Mouse (Mus musculus) lung, postnatal 25 days (tissue): Measurements from ENCODE around the gene Pafah1b2.

Experiments used
- DNase-seq: peaks from one replicate; pipeline ENCODE4 v3.0.0; 2022; ENCODE audit warnings: low spot score

Pafah1b2 gene

DNA sequence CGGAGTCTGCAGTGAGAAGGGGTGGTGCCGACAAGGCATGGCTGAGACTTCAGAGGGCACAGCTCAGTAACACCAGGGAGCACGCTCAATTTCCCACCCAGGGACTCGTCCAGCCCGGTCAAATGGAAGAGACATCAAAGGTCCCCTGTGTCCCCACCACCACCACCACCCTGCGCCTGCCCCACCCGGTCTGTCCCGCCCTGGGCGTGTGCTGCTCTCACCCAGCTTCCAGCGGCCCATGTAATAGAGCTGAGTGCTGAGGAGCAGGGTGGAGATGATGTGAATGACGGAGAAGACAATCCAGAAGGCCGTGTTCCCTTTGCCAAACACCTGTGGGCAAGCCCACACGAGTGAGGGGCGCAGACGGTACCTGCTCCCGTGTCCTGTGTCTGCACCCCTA, 70.0 kb downstream of the Pafah1b2 start:
- no peak for DNase-seq

DNA sequence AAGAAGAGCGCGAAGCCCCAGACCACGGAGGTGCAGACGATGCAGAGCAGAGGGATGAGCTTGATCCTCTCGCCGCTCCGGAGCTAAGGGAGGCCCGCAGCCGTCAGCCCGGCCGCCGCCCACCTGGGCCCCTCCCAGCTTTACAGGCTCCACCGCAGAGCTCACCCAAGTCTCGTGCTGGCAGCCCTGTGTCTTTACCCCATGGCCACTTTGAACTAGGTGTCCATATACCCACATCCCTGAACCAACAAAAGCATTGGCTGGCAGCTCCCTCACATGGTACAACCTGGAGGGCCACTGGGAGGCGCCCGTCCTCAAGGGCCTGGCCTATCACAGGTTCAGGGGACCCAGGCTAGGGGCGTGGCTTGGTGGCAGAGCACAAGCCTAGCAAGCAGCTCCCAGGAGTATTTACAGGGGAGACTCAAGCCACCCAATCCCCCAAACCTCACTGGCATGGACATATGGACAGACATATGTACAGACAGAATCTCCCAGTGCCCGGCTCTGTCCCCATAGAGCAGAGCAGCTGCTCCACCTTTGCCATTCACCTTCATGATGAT, 71.1 kb downstream of the Pafah1b2 start:
- no peak for DNase-seq

DNA sequence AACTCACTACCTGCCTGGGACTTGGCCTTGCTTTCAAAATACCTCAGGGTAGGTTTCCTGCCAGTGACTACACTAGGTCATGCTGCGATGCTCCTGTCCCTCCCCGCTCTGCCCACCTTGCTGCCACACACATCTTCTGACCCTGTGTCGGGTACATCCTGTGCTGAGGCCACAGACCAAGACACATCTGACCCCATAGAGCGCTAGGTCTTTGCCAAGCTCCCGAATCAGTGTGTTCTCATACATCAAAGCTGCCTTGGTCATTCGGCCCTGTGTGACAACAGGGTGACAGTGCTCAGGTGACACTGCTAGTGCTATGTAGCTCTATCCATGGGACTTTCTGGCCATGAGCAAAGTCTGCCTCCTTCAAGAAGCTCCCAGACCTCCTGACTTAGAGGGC, 72.7 kb downstream of the Pafah1b2 start:
- no peak for DNase-seq

DNA sequence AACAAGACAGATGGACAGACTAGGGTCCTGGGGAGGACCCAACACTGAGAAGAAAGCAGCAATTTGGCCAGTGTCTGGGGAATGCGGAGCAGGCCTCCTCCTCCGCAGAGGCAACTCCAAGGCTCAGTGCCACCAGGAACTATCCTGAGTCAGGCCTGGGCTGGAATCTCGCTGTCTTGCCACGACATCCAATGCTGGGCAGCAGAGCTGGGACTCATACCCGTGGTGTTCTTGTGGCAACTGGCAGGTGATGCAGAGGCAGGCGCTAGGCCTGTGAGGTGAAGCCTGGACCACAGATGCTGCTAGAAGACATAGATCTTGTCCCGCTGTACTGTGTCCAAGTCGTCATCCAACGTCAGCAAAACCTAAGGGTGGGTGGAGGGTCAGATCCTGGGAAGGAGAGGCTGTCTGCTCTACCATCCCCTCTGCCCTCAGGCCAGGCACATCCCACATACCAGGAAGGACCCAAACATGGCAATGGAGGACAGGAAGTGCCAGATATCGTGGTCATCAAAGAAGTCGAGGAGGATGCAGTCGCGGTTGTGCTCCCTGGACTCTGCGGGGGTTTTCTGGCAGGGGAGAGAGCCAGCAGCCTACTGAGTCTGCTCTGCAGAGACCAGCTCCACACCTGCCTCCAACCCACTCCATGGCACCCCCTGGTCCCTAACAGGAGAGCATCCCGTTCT, 73.4 kb downstream of the Pafah1b2 start:
- DNase-seq: no peak

DNA sequence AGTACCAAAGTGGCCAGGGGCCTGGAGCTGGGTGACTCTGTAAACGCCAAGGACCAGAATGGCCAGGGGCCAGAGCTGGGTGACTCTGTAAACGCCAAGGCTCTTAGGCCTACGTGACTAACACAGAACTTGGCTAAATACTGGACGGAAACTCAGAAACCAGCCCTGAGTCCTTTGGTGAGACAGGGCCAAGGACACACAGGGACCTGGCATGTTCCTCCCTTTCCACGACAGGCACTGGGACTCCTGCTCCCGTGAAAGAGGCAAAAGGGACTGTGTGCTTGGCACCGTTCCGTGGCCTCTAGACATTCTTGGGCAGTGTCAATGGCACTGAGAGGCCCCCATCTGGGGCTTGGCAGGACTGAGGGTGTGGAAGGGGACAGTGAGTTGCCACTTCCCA, 74.4 kb downstream of the Pafah1b2 start:
- DNase-seq: no peak

DNA sequence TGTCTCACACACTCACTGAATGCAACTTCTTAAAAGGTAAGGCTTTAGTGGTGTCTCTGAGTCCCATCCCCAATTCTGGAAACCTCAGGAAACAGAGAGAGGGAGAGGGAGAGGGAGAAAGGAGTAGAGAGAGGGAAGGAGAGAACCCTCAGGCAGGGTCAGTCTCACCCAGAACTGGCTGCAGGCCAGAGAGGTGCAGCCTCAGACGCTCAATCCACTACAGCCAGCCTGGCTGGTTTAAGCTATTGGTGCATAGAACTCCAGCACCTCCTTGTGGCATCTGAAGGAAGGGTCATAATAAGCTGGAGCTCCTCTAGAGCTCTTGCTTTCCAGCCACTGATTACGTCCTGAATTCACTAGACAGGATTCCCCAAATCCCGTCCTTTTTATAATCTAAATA, 75.6 kb downstream of the Pafah1b2 start:
- DNase-seq: peak; percentile 83

DNA sequence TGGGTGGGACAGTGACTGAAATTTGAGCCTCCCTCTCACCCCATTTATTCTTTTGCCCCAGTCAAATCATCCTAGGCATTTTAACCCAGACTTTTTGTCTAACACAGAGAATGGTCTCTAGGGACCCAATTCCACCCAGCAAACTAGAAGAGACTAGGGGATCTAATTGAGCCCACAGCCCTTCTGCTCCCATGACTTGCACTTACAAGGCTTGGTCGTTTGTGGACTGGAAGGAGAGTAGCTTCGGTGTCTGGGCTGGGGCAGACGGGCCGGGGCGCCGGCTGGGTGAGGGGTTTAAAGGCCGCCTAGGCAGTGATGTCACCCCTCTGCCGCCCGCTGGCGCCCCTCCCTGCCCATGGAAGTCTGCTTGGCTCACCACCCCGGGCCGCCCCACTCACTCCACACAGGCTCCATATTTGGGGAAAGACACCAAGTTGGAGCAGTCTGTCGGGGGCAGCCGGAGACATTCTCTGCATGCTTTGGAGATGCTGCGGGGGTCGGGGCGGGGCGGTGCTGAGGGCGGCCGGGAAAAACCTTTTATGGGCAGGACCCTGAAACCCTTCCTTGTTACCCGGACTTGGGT, 76.8 kb downstream of the Pafah1b2 start, which contains the start of gene Tagln:
Gene Tagln, minus strand, starts transcription at position 431 of the 583 bp plus-strand sequence.
- no peak for DNase-seq

DNA sequence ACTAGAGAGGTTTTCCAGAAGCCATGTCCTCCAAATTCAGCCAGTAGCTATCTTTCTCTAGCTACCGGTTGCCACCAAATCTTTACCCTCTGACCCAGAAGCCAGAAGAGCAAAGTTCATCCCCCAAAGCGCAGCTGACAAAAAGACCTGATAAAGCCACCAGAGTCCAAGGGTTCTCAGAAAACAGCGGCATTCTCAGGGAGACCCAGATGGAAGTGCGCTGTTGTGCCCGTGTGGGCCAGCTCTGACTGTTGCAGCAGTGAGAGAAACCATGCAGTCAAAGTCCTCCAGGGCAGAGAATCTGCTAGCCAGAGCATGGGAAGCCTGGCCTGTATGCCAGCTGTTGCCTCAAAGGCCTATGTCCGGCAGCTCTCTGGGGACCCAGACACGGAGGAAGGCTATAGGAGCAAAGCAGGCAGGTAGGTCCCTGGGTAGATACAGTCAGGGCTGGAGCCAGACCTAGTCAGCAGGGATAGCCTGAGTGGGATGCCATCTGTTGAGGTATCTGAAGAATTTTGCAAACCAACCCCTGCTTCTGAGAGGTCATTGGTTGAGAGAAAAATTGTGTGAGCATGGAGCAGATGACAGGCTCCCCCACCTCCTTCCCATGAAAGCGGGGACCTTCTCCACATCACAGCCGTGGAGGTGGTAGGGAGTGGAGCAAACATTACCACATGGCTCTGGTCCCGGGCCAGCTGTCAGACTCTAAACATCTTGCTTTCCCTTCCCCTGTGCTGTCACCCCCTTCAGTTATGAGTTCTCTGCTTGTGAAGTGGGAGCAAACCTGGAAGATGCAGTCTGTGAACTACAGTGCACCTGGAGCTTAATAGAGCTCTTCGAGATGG, 79.7 kb downstream of the Pafah1b2 start:
- no peak for DNase-seq

DNA sequence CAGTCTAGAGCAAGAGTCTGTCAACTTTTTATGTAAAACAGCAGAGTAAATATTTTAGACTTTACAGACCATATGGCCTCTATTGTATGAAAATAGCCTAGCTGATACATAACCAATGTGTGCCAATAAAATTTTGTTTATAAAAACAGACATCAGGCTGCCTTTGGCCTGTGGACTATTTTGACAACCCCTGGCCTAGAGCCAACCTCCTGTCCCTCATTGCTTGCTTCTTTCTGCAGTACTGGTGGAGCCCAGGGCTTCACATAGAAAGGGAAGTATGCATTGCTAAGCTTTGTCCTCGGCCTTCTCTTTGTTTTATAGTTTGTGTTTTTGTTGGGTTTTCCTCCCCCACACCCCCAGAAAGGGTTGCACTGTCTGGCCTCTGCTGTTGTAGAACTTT, 80.5 kb downstream of the Pafah1b2 start:
- DNase-seq: no peak

DNA sequence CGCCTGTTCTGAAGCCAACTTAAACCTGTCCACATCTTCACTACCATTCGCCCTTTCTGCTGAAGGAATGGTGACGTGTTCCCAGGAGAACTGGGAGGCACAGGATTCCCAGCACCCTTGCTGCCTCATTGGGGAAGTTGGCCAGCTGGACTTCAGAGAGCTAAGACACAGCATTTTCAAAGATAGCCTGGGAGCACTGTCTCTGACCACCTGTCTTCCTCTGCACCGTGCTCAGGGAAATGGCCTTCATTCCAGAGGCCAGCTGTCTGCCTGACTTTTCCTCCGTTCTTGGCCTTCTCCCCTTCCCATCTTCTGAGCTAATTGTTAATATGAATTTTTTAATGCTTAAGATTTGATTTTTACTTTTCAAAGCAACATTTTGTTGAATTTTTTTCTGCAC, 83.2 kb downstream of the Pafah1b2 start:
- DNase-seq: no peak

DNA sequence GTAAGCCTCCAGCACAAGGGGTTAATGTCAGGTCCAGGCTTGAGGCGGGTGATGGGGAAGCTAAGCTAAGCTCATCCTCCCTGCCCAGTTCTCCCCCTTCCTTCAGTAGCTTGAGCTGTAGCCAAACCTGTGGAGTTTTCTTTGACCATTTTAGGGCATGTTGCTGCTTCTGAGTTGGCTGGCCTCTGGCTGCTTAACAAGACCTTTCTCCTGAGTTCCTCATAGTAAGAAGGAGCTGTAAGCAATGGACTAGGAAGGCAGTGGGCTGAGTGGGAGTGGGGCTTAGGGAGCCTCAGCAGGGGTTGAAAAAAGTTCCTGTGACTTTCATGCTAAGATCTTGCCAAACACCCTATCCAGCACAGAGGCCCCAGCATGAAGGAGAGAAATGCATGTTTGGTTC, 92.6 kb downstream of the Pafah1b2 start:
- no peak for DNase-seq

DNA sequence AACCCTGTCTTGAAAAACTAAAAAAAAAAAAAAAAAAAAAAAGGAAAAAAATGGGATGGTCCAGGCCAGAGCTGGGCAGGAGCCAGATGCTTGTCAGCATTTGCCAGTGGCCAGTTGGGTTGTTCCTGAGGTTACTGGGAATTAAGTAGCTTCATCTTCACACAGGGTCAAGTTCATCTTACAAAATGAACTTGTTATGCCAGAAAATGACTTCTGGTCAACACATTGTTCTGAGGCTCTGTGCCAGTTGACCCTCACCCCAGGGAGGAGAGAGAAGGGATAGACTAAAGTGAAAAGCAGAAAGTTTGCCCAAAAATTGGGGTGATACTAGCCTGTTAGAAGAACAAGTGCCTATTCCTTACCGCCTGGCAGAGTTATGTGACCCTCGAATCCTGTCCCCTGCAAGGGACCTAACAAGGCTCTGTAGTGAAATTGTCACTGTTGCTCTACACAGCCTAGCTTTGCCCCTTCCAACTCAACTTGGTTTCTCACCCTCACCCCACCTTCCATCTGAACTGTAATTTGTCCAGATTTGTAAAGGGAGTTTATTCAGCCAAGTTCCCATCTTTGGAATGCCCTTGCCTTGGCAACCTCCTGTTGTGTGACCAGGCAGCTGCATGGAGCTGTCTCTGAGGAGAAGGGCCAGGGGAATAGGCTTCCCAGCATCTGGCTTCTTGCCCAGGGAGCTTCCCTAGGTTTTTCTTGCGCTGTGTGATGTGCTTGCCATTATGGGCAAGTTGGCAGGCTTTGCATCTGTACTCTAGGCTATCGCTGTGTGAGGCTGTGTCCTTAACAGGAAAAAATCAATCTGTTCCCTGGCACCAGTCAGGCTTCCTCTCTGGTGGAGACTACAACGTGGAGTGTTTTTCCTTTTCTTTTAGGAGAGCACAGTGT, 95.2 kb downstream of the Pafah1b2 start:
- peak; percentile 76 for DNase-seq

DNA sequence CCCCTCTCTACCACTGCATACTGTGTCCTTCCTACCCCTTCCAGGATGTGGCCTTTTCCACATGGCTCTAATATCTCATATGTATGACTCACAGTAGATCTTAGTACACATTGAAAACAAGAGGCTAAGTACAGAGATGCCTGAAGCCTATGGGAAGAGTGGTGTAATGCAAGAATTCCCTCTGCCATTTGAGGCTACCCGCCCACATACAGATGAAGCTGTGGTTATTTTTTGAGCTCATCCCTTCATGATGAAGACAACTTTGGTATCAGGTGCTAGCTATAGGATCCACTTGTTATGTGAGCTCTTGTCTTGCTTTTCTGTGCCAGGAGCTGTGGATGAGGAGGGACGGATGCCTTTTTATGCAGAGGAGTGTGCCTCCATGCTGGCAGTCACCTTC, 96.8 kb downstream of the Pafah1b2 start:
- DNase-seq: no peak
